10 mouse cellular contexts compared by ENCODE assay signal in genomic region chr3:104662007-104662406, GRCm38 (mm10). TPM values are rescaled to one million over a fixed set of nuclear protein-coding genes. Genes with fewer than 3 reads are reported as not detected.
DNase-seq lines count a peak whose midpoint lies in the region; ATAC-seq and TF ChIP-seq lines count a peak whose summit lies in the region.
"Had no signal": no experiment of that assay in that cellular context is flagged by ENCODE, and none has a peak within 500 bp of the region (broad histone marks: within the 10 kb centered on the region; RNA-seq: fewer than 3 reads in every experiment).

No protein-coding gene starts in this region.

- WGBS in liver, embryonic 12.5 days (ENCODE audit: insufficient replicate concordance) = 64% methylated on average over 4 of the region's 4 CpGs
- WGBS in liver, postnatal 0 days (ENCODE audit: insufficient replicate concordance) = 66% methylated on average over 4 of the region's 4 CpGs
- 33% methylated on average over 4 of the region's 4 CpGs for WGBS in heart, embryonic 15.5 days
- WGBS in hindbrain, embryonic 12.5 days = 60% methylated on average over 4 of the region's 4 CpGs

- no peak for TF ChIP-seq EP300 in liver, postnatal 0 days (IDR thresholded peaks at IDR 0.05; ENCODE audit: low read depth)

- H3K27ac ChIP-seq in liver, embryonic 12.5 days = peak overlapping the region; percentile 45
- H3K27ac ChIP-seq in liver, postnatal 0 days (ENCODE audit: low read depth) = no peak overlapping the region
- peak overlapping the region; percentile 53 for H3K27ac ChIP-seq in heart, embryonic 15.5 days
- no peak overlapping the region for H3K27ac ChIP-seq in hindbrain, embryonic 12.5 days
- H3K27ac ChIP-seq: forebrain, embryonic 13.5 days had no signal

- no peak overlapping the region for H3K4me3 ChIP-seq in liver, embryonic 12.5 days
- no peak overlapping the region for H3K4me3 ChIP-seq in liver, postnatal 0 days (ENCODE audit: low read depth, low read length)
- no peak overlapping the region for H3K4me3 ChIP-seq in heart, embryonic 15.5 days
- no peak overlapping the region for H3K4me3 ChIP-seq in hindbrain, embryonic 12.5 days
- H3K4me3 ChIP-seq: forebrain, embryonic 13.5 days; myocyte had no signal

- H3K4me1 ChIP-seq in liver, embryonic 12.5 days = peaks cover 56% of the 10 kb centered on the region
- H3K4me1 ChIP-seq in liver, postnatal 0 days (ENCODE audit: insufficient read depth) = peaks cover 13% of the 10 kb centered on the region
- peaks cover 26% of the 10 kb centered on the region for H3K4me1 ChIP-seq in heart, embryonic 15.5 days (replicated peaks)
- no peaks in the 10 kb centered on the region for H3K4me1 ChIP-seq in hindbrain, embryonic 12.5 days

- DNase-seq in liver, postnatal 0 days = no peak
- DNase-seq in kidney, postnatal 10 days = peak; percentile 64
- peak; percentile 21 for DNase-seq in skeletal muscle tissue, adult 2 months (ENCODE audit: low read depth, low spot score)
- DNase-seq in right cerebral cortex, postnatal 25 days = no peak

- no peak overlapping the region for H3K4me2 ChIP-seq in liver, embryonic 12.5 days
- H3K4me2 ChIP-seq in liver, postnatal 0 days (ENCODE audit: low read depth, low read length) = no peak overlapping the region
- H3K4me2 ChIP-seq in heart, embryonic 15.5 days = no peak overlapping the region
- H3K4me2 ChIP-seq in hindbrain, embryonic 12.5 days (replicated peaks) = no peak overlapping the region
- H3K4me2 ChIP-seq: forebrain, embryonic 13.5 days had no signal

- TF ChIP-seq CTCF in liver, postnatal 0 days (IDR thresholded peaks at IDR 0.05; ENCODE audit: low read depth) = no peak

- no peaks in the 10 kb centered on the region for H3K9me3 ChIP-seq in liver, embryonic 12.5 days (replicated peaks)
- H3K9me3 ChIP-seq in liver, postnatal 0 days (ENCODE audit: low read length) = no peaks in the 10 kb centered on the region
- no peaks in the 10 kb centered on the region for H3K9me3 ChIP-seq in heart, embryonic 15.5 days (replicated peaks)
- H3K9me3 ChIP-seq in hindbrain, embryonic 12.5 days (replicated peaks) = no peaks in the 10 kb centered on the region
- H3K9me3 ChIP-seq: forebrain, embryonic 13.5 days had no signal

- no peak for ATAC-seq in liver, embryonic 12.5 days
- ATAC-seq in liver, postnatal 0 days = no peak
- ATAC-seq in heart, embryonic 15.5 days (replicated peaks; ENCODE audit: insufficient number of reproducible peaks, insufficient read depth, low FRiP score, low read depth) = no peak; the same call in 1 of the 2 replicates
- ATAC-seq in inflammation-experienced regulatory T-cells, adult 6 months = no peak
- ATAC-seq in hindbrain, embryonic 12.5 days (ENCODE audit: low FRiP score) = no peak
- ATAC-seq: forebrain, embryonic 13.5 days had no signal

- H3K27me3 ChIP-seq in liver, embryonic 12.5 days (replicated peaks) = no peaks in the 10 kb centered on the region
- no peaks in the 10 kb centered on the region for H3K27me3 ChIP-seq in liver, postnatal 0 days (ENCODE audit: insufficient read depth, low read length)
- H3K27me3 ChIP-seq in heart, embryonic 15.5 days = no peaks in the 10 kb centered on the region
- no peaks in the 10 kb centered on the region for H3K27me3 ChIP-seq in hindbrain, embryonic 12.5 days
- H3K27me3 ChIP-seq: forebrain, embryonic 13.5 days had no signal

- peaks cover 31% of the 10 kb centered on the region for H3K36me3 ChIP-seq in liver, embryonic 12.5 days
- H3K36me3 ChIP-seq in liver, postnatal 0 days (replicated peaks; ENCODE audit: insufficient read depth, low read length) = peaks cover 18% of the 10 kb centered on the region
- 0 out of 2 replicates have a peak, but pooled peaks cover 6% of the 10 kb centered on the region for H3K36me3 ChIP-seq in heart, embryonic 15.5 days
- no peaks in the 10 kb centered on the region for H3K36me3 ChIP-seq in hindbrain, embryonic 12.5 days

- H3K9ac ChIP-seq in liver, embryonic 12.5 days = no peak overlapping the region
- no peak overlapping the region for H3K9ac ChIP-seq in liver, postnatal 0 days (replicated peaks)
- H3K9ac ChIP-seq in heart, embryonic 15.5 days = no peak overlapping the region
- no peak overlapping the region for H3K9ac ChIP-seq in hindbrain, embryonic 12.5 days
- H3K9ac ChIP-seq: forebrain, embryonic 13.5 days had no signal

RNA-seq across cellular contexts. Expression of gene Slc16a1, which starts 23.5 kb away (rescaled TPM):
- 95.7 and 96.9 TPM in 2 replicates for polyA plus RNA-seq in liver, embryonic 12.5 days (2016; fragmentation: Nextera tagmentation; extraction: Ambion mirVana)
- 62.7 and 69.6 TPM in 2 replicates for polyA plus RNA-seq in liver, postnatal 0 days (2015; fragmentation: Nextera tagmentation; extraction: Ambion mirVana)
- polyA plus RNA-seq in heart, embryonic 15.5 days (2015; fragmentation: Nextera tagmentation; extraction: Ambion mirVana) = 70.7 and 70.8 TPM in 2 replicates
- 1 to 10 TPM; 5.7 to 9.9 (median 7.0) TPM for polyA plus RNA-seq in inflammation-experienced regulatory T-cells, adult 6 months (2017; shearing (Covaris generic))
- 21.4 and 22.0 TPM in 2 replicates for polyA plus RNA-seq in hindbrain, embryonic 12.5 days (2016; fragmentation: Nextera tagmentation; extraction: Ambion mirVana)

Comparison
In these comparisons a context has a peak if more than half of its experiments do, and no peak if none do; other contexts are left out.
1. H3K27ac ChIP-seq: peak in liver, embryonic 12.5 days (single experiment) and heart, embryonic 15.5 days (single experiment); none in liver, postnatal 0 days (single experiment) and hindbrain, embryonic 12.5 days (single experiment).
2. DNase-seq: peak in kidney, postnatal 10 days (single experiment) and skeletal muscle tissue, adult 2 months (single experiment); none in liver, postnatal 0 days (single experiment) and right cerebral cortex, postnatal 25 days (single experiment).